Mouse (Mus musculus) limb, embryonic 14.5 days (tissue): ENCODE measurements around the gene Gchfr. TPM values are rescaled to one million over a fixed set of nuclear protein-coding genes. Genes with fewer than 3 reads are reported as not detected.

Experiments used
- ATAC-seq: fragments of 200-750 bp; cut with Nextera tagmentation; 2 replicates; pipeline ENCODE4 v1.8.0; 2017; ENCODE audit warnings: low read depth, moderate number of reproducible peaks, moderate TSS enrichment; ENCODE audit not compliant: low FRiP score
- DNase-seq: peaks from one replicate; pipeline ENCODE4 v3.0.0-alpha.2; 2015; ENCODE audit warnings: low spot score
- H3K27ac ChIP-seq: fragments of 300-500 bp; sonication (generic); replicated peaks from 2 replicates; pipeline ENCODE4 v1.5.1; 2014; ENCODE audit warnings: low read depth, mild to moderate bottlenecking, low read length, moderate library complexity, mixed read lengths
- H3K27me3 ChIP-seq: fragments of 300-500 bp; sonication (generic); 2 replicates; pipeline ENCODE4 v1.6.1; 2014; ENCODE audit warnings: low read length, mixed read lengths; ENCODE audit not compliant: control insufficient read depth, insufficient read depth
- H3K36me3 ChIP-seq: fragments of 300-500 bp; sonication (generic); 2 replicates; pipeline ENCODE4 v1.6.1; 2014; ENCODE audit warnings: mild to moderate bottlenecking, low read length, moderate library complexity, mixed read lengths; ENCODE audit not compliant: control insufficient read depth, insufficient read depth
- H3K4me1 ChIP-seq: fragments of 300-500 bp; sonication (generic); 2 replicates; pipeline ENCODE4 v1.6.1; 2014; ENCODE audit warnings: antibody characterized with exemption, low read length, mixed read lengths; ENCODE audit not compliant: control insufficient read depth, insufficient read depth
- H3K4me2 ChIP-seq: fragments of 300-500 bp; sonication (generic); replicated peaks from 2 replicates; pipeline ENCODE4 v1.6.1; 2014; ENCODE audit warnings: low read depth, mild to moderate bottlenecking, low read length, moderate library complexity; ENCODE audit not compliant: severe bottlenecking
- H3K4me3 ChIP-seq: fragments of 300-500 bp; sonication (generic); replicated peaks from 2 replicates; pipeline ENCODE4 v1.5.1; 2014; ENCODE audit warnings: low read length
- H3K9ac ChIP-seq: fragments of 300-500 bp; sonication (generic); 2 replicates; pipeline ENCODE4 v1.6.1; 2014; ENCODE audit warnings: mild to moderate bottlenecking, low read depth, low read length, moderate library complexity; ENCODE audit not compliant: severe bottlenecking
- H3K9me3 ChIP-seq: fragments of 300-500 bp; sonication (generic); 2 replicates; pipeline ENCODE4 v1.6.1; 2016; ENCODE audit warnings: low read length; ENCODE audit not compliant: control insufficient read depth
- POLR2A ChIP-seq: fragments of 200-500 bp; IDR thresholded peaks from 2 replicates; pipeline ENCODE4 v1.8.0; 2012; ENCODE audit warnings: inconsistent platforms, mild to moderate bottlenecking, moderate library complexity, borderline replicate concordance; ENCODE audit not compliant: insufficient read depth, insufficient read length; ENCODE audit errors: extremely low read depth
- WGBS: fragments of 180-500 bp; shearing (Covaris S2); extraction: QIAGEN DNeasy Blood & Tissue Kit; methylation state at CpG from one replicate; pipeline ENCODE4 v1.1.7; 2014; 5-methylcytosine and 5-hydroxymethylcytosine counted together
- polyA plus RNA-seq, 2 experiments: library from polyadenylated mRNA; depleted of rRNA in 1 of 2; stranded (reverse) in 1 of 2; unstranded in 1 of 2; fragments of >200 nt; fragmentation: Nextera tagmentation in 1 of 2; extraction: Ambion mirVana in 1 of 2; gene quantifications; 2 replicates each; pipeline versions ENCODE4 v1.2.1 to v1.2.3; 2012 to 2014

The Gchfr gene
- polyA plus RNA-seq, 2 experiments = 5.6 to 20.9 TPM

DNA sequence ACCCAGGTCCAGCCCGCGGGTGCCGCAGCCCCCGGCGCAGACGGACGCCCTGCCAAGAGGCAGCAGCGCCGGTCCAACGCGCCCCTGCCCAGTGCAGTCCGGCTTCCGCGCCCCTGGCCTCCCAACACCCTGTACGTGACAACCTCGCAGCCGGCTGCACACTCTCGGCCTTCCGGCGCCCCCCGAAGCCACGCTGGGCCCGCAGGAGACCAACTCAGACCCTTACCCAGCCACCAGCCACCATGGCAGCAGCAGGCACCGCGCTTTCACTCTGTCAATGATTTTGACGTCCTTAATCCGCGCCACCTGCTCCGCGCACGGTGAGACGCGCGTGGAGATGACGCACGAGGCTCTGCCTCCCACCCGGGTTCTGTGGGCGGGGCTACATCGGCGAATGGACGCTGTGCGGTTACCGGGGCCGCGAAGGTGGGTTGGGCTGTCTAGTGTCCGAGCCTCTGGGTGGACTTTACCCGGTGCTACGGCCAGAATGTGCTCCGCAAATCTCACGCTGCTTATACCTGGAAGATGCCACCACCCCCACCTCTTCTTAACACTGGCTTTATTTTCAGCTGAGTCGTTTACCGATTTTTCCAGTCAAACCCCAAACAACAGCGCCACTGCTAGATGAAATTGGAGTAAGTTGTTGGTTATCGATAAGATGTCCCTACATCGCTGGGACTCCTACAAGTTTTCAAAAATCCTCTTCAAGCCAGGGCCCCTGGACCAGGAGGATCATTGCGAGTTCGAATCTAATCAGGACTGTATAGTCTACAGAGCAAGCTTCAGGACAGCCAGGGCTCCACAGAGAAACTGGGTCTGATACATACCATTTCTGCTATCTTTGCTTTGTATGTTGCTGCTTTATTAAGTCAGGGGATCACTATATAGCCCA lies 10.6 kb upstream of the Gchfr start, which contains the start of gene Rmdn3:
Gene Rmdn3, minus strand, starts transcription at position 354 of the 892 bp plus-strand sequence.
- peak; percentile 95 for ATAC-seq
- TF ChIP-seq POLR2A = peak; percentile 73; the same call in 1 of the 2 replicates
- 0 out of 2 replicates have a peak within 1 kb of the TSS, but pooled peaks have one; percentile 33 for H3K27ac ChIP-seq

DNA sequence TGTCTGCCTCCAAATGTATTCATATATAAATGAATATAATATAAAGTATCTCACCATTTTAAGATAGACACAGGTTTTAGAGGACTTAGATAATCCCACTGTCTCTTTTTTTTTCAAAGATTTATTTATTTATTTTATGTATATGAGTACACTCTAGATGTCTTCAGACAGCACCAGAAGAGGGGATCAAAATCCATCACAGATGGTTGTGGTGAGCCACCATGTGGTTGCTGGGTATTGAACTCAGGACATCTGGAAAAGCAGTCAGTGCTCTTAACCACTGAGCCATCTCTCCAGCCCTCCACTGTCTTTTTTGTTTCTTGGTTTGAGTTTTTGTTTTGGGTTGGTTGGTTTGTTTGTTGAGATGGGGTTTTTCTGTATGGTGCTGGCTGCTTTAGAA lies 9.7 kb upstream of the Gchfr start:
- no peak for TF ChIP-seq POLR2A
- H3K4me2 ChIP-seq = no peak overlapping the region

More for the DNA sequence above, 10.6 kb upstream of the Gchfr start, which contains the start of gene Rmdn3:
- peaks cover 10% of the 10 kb centered on the region; the same call in 1 of the 2 replicates for H3K4me1 ChIP-seq
- peak; percentile 94 for DNase-seq
- H3K9ac ChIP-seq = peak within 1 kb of the TSS; percentile 87
- H3K4me3 ChIP-seq = peak within 1 kb of the TSS; percentile 99
- no peaks in the 10 kb centered on the region for H3K9me3 ChIP-seq
- peak within 1 kb of the TSS; percentile 84 for H3K4me2 ChIP-seq
- 1% methylated on average over 42 of the region's 57 CpGs for WGBS
- H3K27me3 ChIP-seq = no peaks in the 10 kb centered on the region
- H3K36me3 ChIP-seq = peaks cover 23% of the 10 kb centered on the region

DNA sequence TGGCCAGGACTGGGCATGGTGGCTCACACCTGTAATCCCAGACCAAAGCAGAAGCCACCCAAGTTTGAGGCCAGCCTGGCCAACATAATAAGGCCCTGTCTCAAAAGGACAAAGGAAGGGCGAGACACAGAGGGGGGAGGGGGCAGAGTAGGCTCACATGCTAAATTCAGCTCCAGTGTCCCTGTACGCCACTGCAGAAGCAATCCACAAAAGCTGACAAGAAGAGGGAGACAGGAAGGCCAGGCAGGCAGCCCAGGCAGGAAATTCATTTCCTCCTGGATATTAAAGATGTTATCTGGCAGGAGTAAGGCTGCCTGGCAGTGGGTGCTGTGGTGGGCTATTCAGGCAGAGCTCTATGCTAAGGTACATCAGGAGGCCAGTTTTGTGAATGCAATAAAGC lies 6.3 kb upstream of the Gchfr start:
- 0 out of 2 replicates have a peak overlapping the region, but pooled peaks have one; percentile 12 for H3K9ac ChIP-seq
- WGBS = 57% methylated on average over 2 of the region's 2 CpGs

More for the DNA sequence above, 9.7 kb upstream of the Gchfr start:
- peaks cover 10% of the 10 kb centered on the region; the same call in 1 of the 2 replicates for H3K4me1 ChIP-seq
- no peaks in the 10 kb centered on the region for H3K9me3 ChIP-seq
- H3K36me3 ChIP-seq = peaks cover 14% of the 10 kb centered on the region
- no peak for ATAC-seq
- no peak for DNase-seq
- no peak overlapping the region for H3K4me3 ChIP-seq
- no peak overlapping the region for H3K9ac ChIP-seq
- H3K27ac ChIP-seq = no peak overlapping the region
- H3K27me3 ChIP-seq = no peaks in the 10 kb centered on the region

DNA sequence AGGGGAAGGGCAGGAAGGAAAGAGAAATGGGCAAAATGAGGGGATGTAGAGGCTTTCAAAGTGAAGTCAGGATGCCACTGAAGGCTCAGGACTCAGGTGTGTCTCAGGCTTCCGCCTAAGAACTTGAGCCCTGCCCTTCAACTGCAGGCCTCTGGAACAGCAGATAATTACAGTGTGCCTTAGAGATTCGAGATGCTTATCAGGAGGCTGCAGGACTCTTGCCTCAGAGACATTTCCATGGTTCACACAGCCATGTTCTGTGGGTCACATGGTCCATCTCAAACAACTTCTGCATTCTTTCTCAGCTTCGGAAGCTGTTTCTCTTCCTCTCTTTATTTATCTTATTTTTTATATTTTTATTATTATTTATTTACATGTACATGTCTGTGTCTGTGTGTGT lies 4.4 kb upstream of the Gchfr start:
- WGBS = 56% methylated on average over 3 of the region's 3 CpGs
- no peak overlapping the region for H3K27ac ChIP-seq
- no peak for DNase-seq
- H3K4me2 ChIP-seq = no peak overlapping the region
- no peak overlapping the region for H3K9ac ChIP-seq
- H3K4me1 ChIP-seq = peaks cover 8% of the 10 kb centered on the region
- no peak for TF ChIP-seq POLR2A
- no peak for ATAC-seq
- no peaks in the 10 kb centered on the region for H3K36me3 ChIP-seq
- no peaks in the 10 kb centered on the region for H3K9me3 ChIP-seq
- 0 out of 2 replicates have a peak, but pooled peaks cover 6% of the 10 kb centered on the region for H3K27me3 ChIP-seq
- H3K4me3 ChIP-seq = no peak overlapping the region

More for the DNA sequence above, 6.3 kb upstream of the Gchfr start:
- no peak for TF ChIP-seq POLR2A
- no peak for DNase-seq
- H3K4me1 ChIP-seq = 0 out of 2 replicates have a peak, but pooled peaks cover 3% of the 10 kb centered on the region
- no peaks in the 10 kb centered on the region for H3K9me3 ChIP-seq
- no peak overlapping the region for H3K4me3 ChIP-seq
- H3K36me3 ChIP-seq = no peaks in the 10 kb centered on the region
- no peak overlapping the region for H3K4me2 ChIP-seq
- no peaks in the 10 kb centered on the region for H3K27me3 ChIP-seq
- ATAC-seq = no peak
- no peak overlapping the region for H3K27ac ChIP-seq

DNA sequence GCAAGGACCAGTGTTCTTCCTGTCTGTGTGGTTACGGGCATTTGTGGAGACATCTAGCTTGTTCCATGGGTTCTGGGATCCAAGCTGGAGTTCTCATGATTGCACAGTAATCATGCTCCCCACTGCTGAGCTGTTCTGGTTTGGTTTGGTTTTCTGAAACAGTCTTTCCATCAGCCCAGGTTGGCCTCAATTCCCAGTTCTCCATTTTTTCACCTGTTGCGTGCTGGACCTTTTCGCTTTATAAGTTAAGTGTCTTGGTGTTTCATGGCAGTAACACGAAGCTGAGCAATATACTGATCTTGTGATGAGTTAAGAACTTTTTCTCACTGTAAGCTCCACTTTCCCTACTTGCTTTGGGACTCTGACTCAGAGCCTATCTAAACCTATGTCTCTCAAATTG lies 3.6 kb upstream of the Gchfr start:
- Histone ChIP-seq H3K36me3 (no peaks in the 10 kb centered on the region), H3K27me3 (0 out of 2 replicates have a peak, but pooled peaks cover 6% of the 10 kb centered on the region), H3K4me2 (no peak overlapping the region), H3K4me1 (peaks cover 8% of the 10 kb centered on the region), H3K9me3 (no peaks in the 10 kb centered on the region), H3K27ac (no peak overlapping the region), H3K9ac (no peak overlapping the region), H3K4me3 (no peak overlapping the region)
- DNase-seq (no peak), ATAC-seq (no peak)
- 82% methylated on average over 4 of the region's 4 CpGs for WGBS
- no peak for TF ChIP-seq POLR2A
